ENCODE assay signal across 11 mouse cellular contexts in genomic region chr2:158144750-158145527, GRCm38 (mm10). TPM values are rescaled to one million over a fixed set of nuclear protein-coding genes. Genes with fewer than 3 reads are reported as not detected.
DNase-seq lines count a peak whose midpoint lies in the region; ATAC-seq and TF ChIP-seq lines count a peak whose summit lies in the region.
"Had no signal": no experiment of that assay in that cellular context is flagged by ENCODE, and none has a peak within 500 bp of the region (broad histone marks: within the 10 kb centered on the region; RNA-seq: fewer than 3 reads in every experiment).

No protein-coding gene starts in this region.

- peak overlapping the region; percentile 83 for H3K4me2 ChIP-seq in lung, embryonic 16.5 days (ENCODE audit: low read depth, low read length)
- peak overlapping the region; percentile 73 for H3K4me2 ChIP-seq in intestine, embryonic 15.5 days (replicated peaks)
- H3K4me2 ChIP-seq in myocyte (ENCODE audit: low read depth): peak overlapping the region; percentile 74

- WGBS in heart, adult 2 months: 49% methylated on average over 6 of the region's 6 CpGs
- 61% methylated on average over 6 of the region's 6 CpGs for WGBS in lung, embryonic 16.5 days
- WGBS in intestine, embryonic 15.5 days: 76% methylated on average over 6 of the region's 6 CpGs
- 96% methylated on average over 6 of the region's 6 CpGs for WGBS in cerebellum, adult 2 months

- no peak for ATAC-seq in lung, embryonic 16.5 days (ENCODE audit: low read depth)
- no peak for ATAC-seq in intestine, embryonic 15.5 days

- peaks cover 29% of the 10 kb centered on the region for H3K4me1 ChIP-seq in heart, adult 2 months (ENCODE audit: control insufficient read depth, insufficient read depth, low read length)
- H3K4me1 ChIP-seq in lung, embryonic 16.5 days (replicated peaks; ENCODE audit: control insufficient read depth, insufficient read depth, low read length): peaks cover 58% of the 10 kb centered on the region
- peaks cover 48% of the 10 kb centered on the region for H3K4me1 ChIP-seq in intestine, embryonic 15.5 days (replicated peaks)
- H3K4me1 ChIP-seq in cerebellum, adult 2 months (ENCODE audit: control insufficient read depth, insufficient read depth, low read length): no peaks in the 10 kb centered on the region

- no peak for TF ChIP-seq EP300 in heart, adult 2 months (IDR thresholded peaks at IDR 0.05; ENCODE audit: insufficient read depth, low read depth, low read length)

- peak in 1 of 2 experiments; percentile 37 for DNase-seq in heart, adult 2 months
- DNase-seq in heart, postnatal 36 days: no peak
- DNase-seq in lung, postnatal 36 days: no peak
- DNase-seq in cerebellum, postnatal 4 days (ENCODE audit: low spot score in 2 of 2): no peak
- DNase-seq in cerebellum, adult 2 months: no peak
- DNase-seq: gastrocnemius, postnatal 10 days; right cerebral cortex, postnatal 25 days; thymus, postnatal 25 days had no signal

- no peak for TF ChIP-seq POLR2A in heart, adult 2 months (IDR thresholded peaks at IDR 0.05; ENCODE audit: insufficient read depth, low read depth, low read length)
- TF ChIP-seq POLR2A in myocyte (IDR thresholded peaks at IDR 0.05; ENCODE audit: insufficient read length, low read depth): no peak
- TF ChIP-seq POLR2A in cerebellum, adult 2 months (IDR thresholded peaks at IDR 0.05; ENCODE audit: borderline replicate concordance, insufficient read depth, low read length): no peak

- no peaks in the 10 kb centered on the region for H3K27me3 ChIP-seq in heart, adult 2 months (ENCODE audit: control insufficient read depth, insufficient read depth, low read length)
- no peaks in the 10 kb centered on the region for H3K27me3 ChIP-seq in lung, embryonic 16.5 days (ENCODE audit: control insufficient read depth, insufficient read depth, low read depth, low read length)
- no peaks in the 10 kb centered on the region for H3K27me3 ChIP-seq in intestine, embryonic 15.5 days (replicated peaks)
- H3K27me3 ChIP-seq in myocyte (ENCODE audit: control insufficient read depth, insufficient read depth, insufficient read length): no peaks in the 10 kb centered on the region
- no peaks in the 10 kb centered on the region for H3K27me3 ChIP-seq in cerebellum, adult 2 months (ENCODE audit: control insufficient read depth, insufficient read depth, low read length)

- peak overlapping the region; percentile 95 for H3K4me3 ChIP-seq in heart, adult 2 months
- H3K4me3 ChIP-seq in lung, embryonic 16.5 days (ENCODE audit: low read length): peak overlapping the region; percentile 67
- H3K4me3 ChIP-seq in intestine, embryonic 15.5 days (replicated peaks): peak overlapping the region; percentile 51
- H3K4me3 ChIP-seq in myocyte: peak overlapping the region; percentile 17
- H3K4me3 ChIP-seq in cerebellum, adult 2 months (replicated peaks; ENCODE audit: insufficient read depth, low read depth, low read length): no peak overlapping the region

- H3K9ac ChIP-seq in heart, adult 2 months (ENCODE audit: low read depth, low read length): peak overlapping the region; percentile 85
- H3K9ac ChIP-seq in lung, embryonic 16.5 days (ENCODE audit: low read length): peak overlapping the region; percentile 85
- H3K9ac ChIP-seq in intestine, embryonic 15.5 days: peak overlapping the region; percentile 62

- TF ChIP-seq CTCF in heart, adult 2 months (IDR thresholded peaks at IDR 0.05): no peak
- no peak for TF ChIP-seq CTCF in cerebellum, adult 2 months (IDR thresholded peaks at IDR 0.05; ENCODE audit: borderline replicate concordance, insufficient read depth, low read depth, low read length)

- H3K27ac ChIP-seq in heart, adult 2 months: peak overlapping the region; percentile 95
- peak overlapping the region; percentile 52; the same call in 1 of the 2 replicates for H3K27ac ChIP-seq in lung, embryonic 16.5 days (ENCODE audit: low read length)
- 0 out of 2 replicates have a peak overlapping the region, but pooled peaks have one; percentile 33 for H3K27ac ChIP-seq in intestine, embryonic 15.5 days
- no peak overlapping the region for H3K27ac ChIP-seq in cerebellum, adult 2 months (ENCODE audit: insufficient read depth, low read length)

- no peak overlapping the region for H3ac ChIP-seq in myocyte (ENCODE audit: control insufficient read depth, insufficient read length)

- intact Hi-C loops in heart, adult 2 months (cut with DNase I): loop anchor here (5.0 kb wide), 2 partner anchors 83 to 98 kb away; no protein-coding TSS in a partner anchor
- intact Hi-C loops in heart, postnatal 36 days (cut with DNase I): no loop called here

- no peaks in the 10 kb centered on the region for H3K9me3 ChIP-seq in lung, embryonic 16.5 days (ENCODE audit: control insufficient read depth, low read length)
- no peaks in the 10 kb centered on the region for H3K9me3 ChIP-seq in intestine, embryonic 15.5 days

- H3K79me2 ChIP-seq in heart, adult 2 months (replicated peaks; ENCODE audit: control insufficient read depth, insufficient read depth, low read length): no peaks in the 10 kb centered on the region
- no peaks in the 10 kb centered on the region for H3K79me2 ChIP-seq in myocyte (ENCODE audit: control insufficient read depth, insufficient read depth)

- peaks cover 16% of the 10 kb centered on the region for H3K36me3 ChIP-seq in heart, adult 2 months (ENCODE audit: control insufficient read depth, insufficient read depth, low read length)
- no peaks in the 10 kb centered on the region for H3K36me3 ChIP-seq in lung, embryonic 16.5 days (ENCODE audit: control insufficient read depth, insufficient read depth, low read length)
- H3K36me3 ChIP-seq in intestine, embryonic 15.5 days: 0 out of 2 replicates have a peak, but pooled peaks cover 5% of the 10 kb centered on the region
- no peaks in the 10 kb centered on the region for H3K36me3 ChIP-seq in myocyte (ENCODE audit: control insufficient read depth, insufficient read depth)

TF ChIP-seq in myocyte, 11 proteins besides CTCF, POLR2A, EP300 and RAD21:
- TF ChIP-seq E2F4 (IDR thresholded peaks at IDR 0.05; ENCODE audit: insufficient read depth) (no peak), MYOG (IDR thresholded peaks at IDR 0.05; ENCODE audit: control insufficient read depth in 1 of 3, insufficient read depth in 1 of 3, insufficient read length in 2 of 3, low read depth in 2 of 3) (no peak), CEBPB (IDR thresholded peaks at IDR 0.05; ENCODE audit: insufficient read depth, poor library complexity, severe bottlenecking) (no peak), TCF12 (IDR thresholded peaks at IDR 0.05; ENCODE audit: insufficient read depth, poor library complexity, severe bottlenecking) (no peak), SRF (IDR thresholded peaks at IDR 0.05; ENCODE audit: control insufficient read depth, insufficient read length, low read depth) (no peak), MYOD1 (IDR thresholded peaks at IDR 0.05; ENCODE audit: control insufficient read depth in 1 of 3, insufficient read length in 2 of 3, low read depth in 2 of 3) (no peak), USF1 (IDR thresholded peaks at IDR 0.05; ENCODE audit: low read depth) (no peak), TCF3 (IDR thresholded peaks at IDR 0.05; ENCODE audit: insufficient read length, low read depth) (no peak), MAX (IDR thresholded peaks at IDR 0.05; ENCODE audit: low read depth) (no peak), REST (IDR thresholded peaks at IDR 0.05; ENCODE audit: insufficient read depth, insufficient read length) (no peak), POLR2AphosphoS2 (IDR thresholded peaks at IDR 0.05; ENCODE audit: insufficient read length, low read depth) (no peak)

RNA-seq across cellular contexts. Expression of gene Tgm2, which starts 1.3 kb away (rescaled TPM):
- 100 to 1,000 TPM; 270 to 286 TPM for total RNA-seq in heart, adult 2 months (2021)
- 155 and 205 TPM in 2 replicates for polyA plus RNA-seq in heart, adult 2 months (2012; rRNA removed)
- total RNA-seq in heart, postnatal 36 days (2021): 100 to 1,000 TPM; 237 to 310 TPM
- polyA plus RNA-seq in lung, embryonic 16.5 days (2015; fragmentation: Nextera tagmentation; extraction: Ambion mirVana): 75.8 and 81.6 TPM in 2 replicates
- 83.4 and 90.2 TPM in 2 replicates for polyA plus RNA-seq in intestine, embryonic 15.5 days (2015; fragmentation: Nextera tagmentation; extraction: Ambion mirVana)
- polyA plus RNA-seq in myocyte (2012; fragmentation: generic; extraction: Trizol): 61.0 TPM
- polyA plus RNA-seq in cerebellum, adult 2 months (2012; rRNA removed): 7.8 TPM in 2 replicates
